Mouse (Mus musculus) brown adipose tissue, adult 24 weeks (tissue): ENCODE measurements around the gene Grin2d. TPM values are rescaled to one million over a fixed set of nuclear protein-coding genes. Genes with fewer than 3 reads are reported as not detected.
"Not testable (repeated sequence)": the region's sequence is repeated elsewhere in the genome, so short reads cannot be mapped to it uniquely, and the experiment has no call there.

Source experiments
- H3K27ac ChIP-seq: fragments of 200-500 bp; replicated peaks from 2 replicates; pipeline ENCODE4 v1.5.1; 2012; ENCODE audit warnings: low read depth, mild to moderate bottlenecking, low read length
- H3K4me1 ChIP-seq: fragments of 200-500 bp; 2 replicates; pipeline ENCODE4 v1.6.1; 2012; ENCODE audit warnings: low read length, mixed read lengths; ENCODE audit not compliant: control insufficient read depth, insufficient read depth, insufficient read length
- H3K4me3 ChIP-seq: fragments of 200-500 bp; 2 replicates; pipeline ENCODE4 v1.5.1; 2012; ENCODE audit warnings: low read depth, mild to moderate bottlenecking, low read length, moderate library complexity; ENCODE audit not compliant: insufficient read depth
- polyA plus RNA-seq: library from polyadenylated mRNA; stranded (reverse); fragments of >200 nt; gene quantifications from 2 replicates; pipeline ENCODE4 v1.2.4, GENCODE M21; 2012; ENCODE audit not compliant: missing spikeins, insufficient read depth, insufficient read length

Grin2d gene
- polyA plus RNA-seq, 1 experiment: not detected

DNA sequence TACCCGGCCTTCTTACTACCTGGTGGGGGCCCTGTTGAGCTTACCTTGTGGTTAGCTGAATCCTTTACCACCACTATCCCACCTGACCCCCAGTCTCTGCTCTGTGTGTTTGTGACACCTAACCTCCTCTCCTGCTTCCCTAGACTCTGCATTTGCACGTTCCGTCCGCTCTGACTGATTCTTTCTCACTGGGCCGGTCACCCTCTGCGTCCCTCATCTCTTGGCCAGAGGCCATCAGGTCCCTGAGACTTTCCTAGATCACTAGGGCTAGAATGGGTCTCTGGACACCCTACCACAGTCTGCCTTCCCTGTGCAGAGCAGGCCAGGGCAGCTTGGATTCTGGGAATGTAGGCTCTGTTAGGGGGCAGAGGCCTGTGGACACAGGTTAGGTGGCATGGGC lies 35.9 kb upstream of the Grin2d start:
- Histone ChIP-seq H3K4me3 (no peak overlapping the region), H3K27ac (no peak overlapping the region), H3K4me1 (no peaks in the 10 kb centered on the region)

DNA sequence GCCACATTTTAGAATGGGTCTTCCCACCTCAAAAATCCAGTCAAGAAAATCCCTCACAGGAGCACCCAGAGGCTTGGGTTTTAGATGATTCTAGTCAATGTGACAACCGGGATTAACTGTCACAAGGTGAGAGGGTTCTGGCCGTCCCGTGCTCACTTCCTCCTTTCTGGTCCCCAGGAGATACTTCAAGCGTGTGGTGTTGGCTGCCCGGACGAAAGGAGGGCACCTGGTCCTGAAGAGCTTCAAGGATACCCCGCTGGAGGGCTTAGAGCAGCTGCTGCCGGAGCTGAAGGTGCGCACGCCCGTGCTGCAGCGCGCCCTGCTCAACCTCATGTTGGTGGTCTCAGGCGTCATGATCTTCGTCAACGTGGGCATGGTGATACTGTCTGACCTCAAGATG lies 31.0 kb upstream of the Grin2d start:
- H3K4me3 ChIP-seq: no peak overlapping the region
- H3K27ac ChIP-seq: no peak overlapping the region
- H3K4me1 ChIP-seq: no peaks in the 10 kb centered on the region

DNA sequence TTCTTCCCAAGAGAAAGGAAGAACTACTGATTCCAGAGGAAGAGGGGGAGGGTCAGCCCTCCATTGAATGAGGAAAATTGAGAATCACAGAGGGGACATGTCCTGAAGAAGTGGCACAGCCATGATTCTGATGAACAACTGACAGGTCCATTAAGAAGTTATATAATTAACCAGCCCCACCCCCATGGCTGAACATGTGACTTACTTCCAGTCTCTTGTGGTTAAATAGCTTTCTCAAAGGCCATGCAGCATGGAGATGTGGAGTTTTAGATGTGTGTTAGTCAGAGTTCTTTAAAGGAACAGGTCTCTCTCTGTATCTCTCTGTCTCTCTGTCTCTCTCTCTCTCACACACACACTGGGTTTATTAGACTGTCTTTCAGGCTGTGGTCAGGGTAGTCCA lies 30.2 kb upstream of the Grin2d start:
- H3K4me1 ChIP-seq: no peaks in the 10 kb centered on the region
- H3K27ac ChIP-seq: no peak overlapping the region
- H3K4me3 ChIP-seq: no peak overlapping the region

DNA sequence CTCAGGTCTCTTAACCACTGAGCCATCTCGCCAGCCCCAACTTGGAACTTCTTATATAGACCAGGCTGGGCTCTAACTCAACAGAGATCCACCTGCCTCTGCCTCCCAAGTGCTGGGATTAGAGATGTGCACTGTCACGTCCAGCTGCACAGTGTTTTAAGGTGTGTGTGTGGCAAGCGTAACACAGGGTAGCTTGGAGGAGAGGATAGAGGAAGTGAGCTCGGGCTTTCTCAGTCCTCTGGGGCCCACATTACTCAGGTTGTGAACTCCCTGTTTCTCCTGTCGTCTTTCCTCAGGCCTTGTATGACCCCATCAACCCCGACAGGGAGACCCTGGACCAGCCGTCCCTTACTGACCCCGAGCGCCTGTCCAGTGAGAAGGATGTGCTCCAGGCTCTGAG lies 28.4 kb upstream of the Grin2d start:
- Histone ChIP-seq H3K4me3 (no peak overlapping the region), H3K4me1 (no peaks in the 10 kb centered on the region), H3K27ac (no peak overlapping the region)

DNA sequence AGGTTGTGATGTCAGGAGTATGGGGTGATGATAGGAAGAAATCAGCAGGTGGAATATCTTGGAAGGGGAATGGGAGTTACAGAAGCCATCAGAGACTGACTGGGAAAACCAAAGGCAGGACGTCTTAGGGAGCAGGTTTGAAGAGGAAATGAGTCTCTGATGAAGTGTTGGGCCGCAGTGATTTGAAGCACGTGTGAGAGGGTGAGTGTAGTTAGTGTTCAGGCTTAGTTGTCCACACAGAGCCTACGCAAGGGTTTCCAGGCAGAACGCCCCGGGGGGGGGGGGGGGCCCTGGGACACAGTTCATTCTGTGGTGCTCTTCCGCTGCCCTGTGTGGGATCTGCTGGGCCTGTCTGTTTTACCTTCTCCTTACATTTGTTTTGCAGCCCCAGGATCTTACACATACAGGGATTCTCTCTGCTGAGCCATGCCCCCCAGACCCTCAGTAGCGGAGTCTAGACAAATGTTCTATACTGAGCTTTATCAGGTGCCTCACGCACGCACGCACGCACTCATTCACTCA lies 24.4 kb upstream of the Grin2d start:
- Histone ChIP-seq H3K4me3 (no peak overlapping the region), H3K27ac (no peak overlapping the region), H3K4me1 (0 out of 2 replicates have a peak, but pooled peaks cover 2% of the 10 kb centered on the region)

DNA sequence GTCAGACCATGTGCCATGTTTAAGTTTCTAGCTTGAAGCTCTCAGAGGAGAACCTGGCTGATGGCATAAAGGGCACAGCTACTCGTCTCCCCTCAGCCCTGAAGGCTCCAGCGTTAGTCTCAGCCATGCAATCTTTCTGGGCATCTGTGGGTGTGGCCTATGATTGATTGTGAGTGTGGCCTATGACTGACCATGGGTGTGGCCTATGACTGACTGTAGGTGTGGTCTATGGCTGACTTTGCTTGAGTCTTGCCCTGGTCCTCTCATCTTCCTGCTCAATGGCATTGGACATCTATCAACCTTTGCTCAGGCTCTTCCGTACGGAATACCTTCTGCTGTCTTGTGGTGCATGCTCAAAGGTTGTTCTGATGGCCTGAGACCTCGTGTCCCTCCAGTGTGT lies 23.4 kb upstream of the Grin2d start:
- Histone ChIP-seq H3K27ac (no peak overlapping the region), H3K4me3 (no peak overlapping the region), H3K4me1 (0 out of 2 replicates have a peak, but pooled peaks cover 2% of the 10 kb centered on the region)

DNA sequence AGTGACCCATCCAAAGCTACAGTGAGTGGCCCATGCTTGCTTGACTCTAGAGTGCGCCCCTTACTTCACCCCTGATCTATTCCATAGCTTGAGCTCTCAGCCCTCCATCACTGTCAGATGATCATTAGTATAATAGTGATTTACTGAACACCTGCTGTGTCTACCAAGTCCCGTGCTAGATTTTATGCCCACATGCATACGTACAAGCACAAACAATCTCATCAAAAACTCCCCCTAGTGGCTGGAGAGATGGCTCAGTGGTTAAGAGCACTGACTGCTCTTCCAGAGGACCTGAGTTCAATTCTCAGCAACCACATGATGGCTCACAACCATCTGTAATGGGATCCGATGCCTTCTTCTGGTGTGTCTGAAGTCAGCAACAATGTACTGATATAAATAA lies 19.9 kb upstream of the Grin2d start:
- peak overlapping the region; percentile 20; the same call in 1 of the 2 replicates for H3K4me3 ChIP-seq
- not testable (repeated sequence) for H3K4me1 ChIP-seq, H3K27ac ChIP-seq

DNA sequence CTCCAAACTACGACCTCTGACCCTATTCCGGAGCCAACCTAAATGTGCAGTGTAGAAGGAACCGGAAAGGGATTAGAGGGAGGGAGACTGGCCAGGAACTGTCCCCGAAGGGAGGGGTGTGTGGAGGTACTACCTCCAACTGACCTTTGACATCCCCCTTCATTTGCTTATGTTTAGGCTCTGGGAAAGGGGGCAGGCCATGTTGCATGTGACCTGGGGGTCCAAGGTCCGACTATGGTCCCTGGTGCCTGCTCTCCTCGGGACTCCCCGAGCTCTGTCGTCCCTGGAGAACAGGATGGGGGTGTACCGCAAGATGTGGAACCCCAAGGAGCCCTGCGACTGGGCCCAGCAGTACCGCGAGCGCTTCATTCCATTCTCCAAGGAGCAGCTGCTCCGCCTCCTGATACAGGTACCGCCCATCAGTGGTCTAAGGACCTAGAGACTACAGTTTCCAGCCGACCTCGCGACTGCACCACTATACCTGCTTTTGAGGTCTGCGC lies 19.1 kb upstream of the Grin2d start:
- 0 out of 2 replicates have a peak, but pooled peaks cover 2% of the 10 kb centered on the region for H3K4me1 ChIP-seq
- peak overlapping the region; percentile 93 for H3K27ac ChIP-seq
- H3K4me3 ChIP-seq: peak overlapping the region; percentile 68

DNA sequence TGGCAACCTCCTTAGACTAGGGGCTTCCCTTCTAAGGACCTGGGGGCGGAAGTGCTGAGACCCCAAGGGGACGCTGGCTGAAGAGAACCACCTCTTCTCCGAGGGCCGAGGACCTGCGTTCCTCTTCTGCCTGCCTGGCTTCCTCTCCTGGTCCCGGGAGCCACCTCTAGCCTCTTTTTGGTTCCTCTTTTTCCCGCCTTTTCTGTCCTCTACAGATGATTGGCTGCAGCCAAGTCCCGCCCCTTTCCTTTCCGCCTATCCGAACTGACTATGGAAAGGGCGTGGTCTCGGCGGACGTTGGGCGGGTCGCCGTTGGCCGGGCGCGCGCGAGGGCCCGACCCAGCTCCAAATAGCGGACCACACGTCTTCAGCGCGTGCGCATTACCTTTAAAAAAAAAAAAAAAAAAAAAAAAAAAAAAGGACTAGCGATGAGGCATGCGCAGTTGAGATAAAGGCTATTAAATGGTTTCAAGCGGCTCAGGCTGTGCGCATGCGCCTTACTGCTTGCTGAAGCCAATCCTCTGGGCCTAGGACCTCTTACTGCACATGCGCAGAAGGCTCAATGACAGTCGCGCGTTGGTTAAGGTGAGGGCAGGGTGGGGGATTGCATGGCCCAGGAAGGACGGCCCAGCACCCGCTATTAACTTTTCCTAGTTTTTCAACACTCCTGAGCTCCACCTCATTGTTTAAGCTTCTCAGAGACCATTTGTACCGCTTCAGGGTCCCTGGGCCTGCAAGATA lies 18.5 kb upstream of the Grin2d start, which contains the start of the genes Syngr4 and Tmem143:
Gene Syngr4, minus strand, starts transcription at position 198 of the 741 bp plus-strand sequence.
Gene Tmem143, plus strand, starts transcription at position 425 of the 741 bp plus-strand sequence.
- Histone ChIP-seq H3K4me3 (peak within 1 kb of the TSS; percentile 68), H3K4me1 (0 out of 2 replicates have a peak, but pooled peaks cover 2% of the 10 kb centered on the region), H3K27ac (peak within 1 kb of the TSS; percentile 93)

DNA sequence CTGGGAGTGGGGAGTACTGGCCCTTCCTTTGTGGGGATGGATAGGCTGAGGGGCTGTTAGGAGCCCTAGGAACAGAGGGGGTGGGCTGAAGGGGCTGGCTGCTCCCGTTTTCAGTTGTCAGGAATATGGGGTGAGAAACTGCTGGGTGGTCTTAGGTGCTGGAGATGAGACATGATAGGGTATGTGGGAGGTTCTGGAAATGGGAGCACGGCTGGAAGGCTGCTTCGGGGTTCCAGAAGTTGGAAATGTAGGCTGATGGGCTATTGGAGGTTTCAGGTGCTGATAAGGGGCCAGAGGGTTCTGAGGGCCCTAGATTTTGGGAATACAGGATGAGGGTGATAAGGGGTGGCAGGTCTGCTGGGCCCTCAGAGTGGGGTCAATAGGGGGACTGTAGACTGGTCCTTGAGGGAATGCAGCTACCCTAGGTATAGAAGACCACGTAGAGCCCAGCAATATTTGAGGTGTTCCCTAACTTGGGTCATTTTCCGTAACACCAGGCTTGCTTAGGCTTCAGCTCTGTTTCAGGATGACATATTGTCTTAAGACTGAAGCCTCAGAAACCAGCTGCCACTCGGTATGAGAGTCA lies 17.8 kb upstream of the Grin2d start:
- H3K4me3 ChIP-seq: no peak overlapping the region
- 0 out of 2 replicates have a peak, but pooled peaks cover 2% of the 10 kb centered on the region for H3K4me1 ChIP-seq
- H3K27ac ChIP-seq: no peak overlapping the region

DNA sequence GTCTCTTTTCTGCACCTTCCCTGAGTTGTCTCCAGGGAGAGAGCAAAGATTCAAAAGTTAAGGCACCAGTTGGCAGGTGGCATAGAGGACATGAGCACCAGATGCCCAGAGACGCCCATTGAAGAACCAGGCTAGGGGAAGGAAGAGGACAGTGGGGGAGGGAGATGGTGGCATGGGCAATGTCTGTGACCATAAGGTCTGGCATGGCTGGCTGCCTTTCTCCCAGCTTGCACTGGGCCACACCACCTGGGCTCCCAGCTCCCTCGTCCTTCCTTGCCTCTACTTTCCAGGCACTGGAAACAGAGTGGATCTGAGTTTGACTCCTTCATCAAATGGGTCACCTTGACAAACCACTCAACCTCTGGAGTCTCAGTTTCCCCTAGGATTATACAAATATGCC lies 14.5 kb upstream of the Grin2d start:
- Histone ChIP-seq H3K27ac (no peak overlapping the region), H3K4me1 (no peaks in the 10 kb centered on the region), H3K4me3 (no peak overlapping the region)

DNA sequence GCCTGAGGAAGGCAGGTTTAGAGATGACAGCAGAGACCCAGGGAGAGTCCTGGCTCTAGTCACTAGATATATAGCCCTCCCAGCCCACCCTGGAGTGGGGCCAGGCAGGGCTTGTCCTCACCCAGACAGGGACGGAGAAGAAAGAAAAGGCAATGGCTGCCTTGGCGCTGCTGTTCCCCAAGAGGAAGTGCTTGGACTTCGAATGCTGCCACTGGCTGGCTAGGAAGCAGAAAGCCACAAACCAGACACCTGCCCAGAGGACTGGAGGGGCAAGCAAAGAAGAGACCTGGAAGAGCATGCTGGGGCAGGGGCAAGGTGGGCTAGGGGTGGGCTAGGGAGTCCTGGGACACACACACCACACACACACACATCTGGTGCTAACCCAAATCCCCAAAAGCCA lies 9.1 kb upstream of the Grin2d start:
- no peak overlapping the region for H3K27ac ChIP-seq
- H3K4me3 ChIP-seq: no peak overlapping the region
- H3K4me1 ChIP-seq: no peaks in the 10 kb centered on the region

DNA sequence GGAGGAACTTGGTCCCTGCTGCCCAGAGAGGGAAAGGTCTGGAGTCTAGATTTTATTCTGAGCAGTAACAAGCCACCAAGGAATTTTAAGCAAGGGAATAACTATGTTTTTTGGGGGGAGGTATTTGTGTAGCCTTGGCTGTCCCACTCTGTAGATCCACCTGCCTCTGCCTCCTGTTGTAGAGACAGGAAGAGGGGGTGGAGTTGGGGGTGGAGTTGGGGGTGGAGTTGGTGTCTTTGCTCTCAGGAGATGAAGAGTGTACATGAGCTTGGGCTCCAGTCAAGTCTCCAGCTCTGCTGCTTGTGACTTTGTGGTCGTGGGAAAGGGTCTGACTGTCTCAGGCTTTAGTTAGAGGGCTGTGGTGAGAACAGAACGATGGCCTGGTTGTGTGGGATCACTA lies 2.8 kb upstream of the Grin2d start:
- H3K4me1 ChIP-seq: no peaks in the 10 kb centered on the region
- no peak overlapping the region for H3K27ac ChIP-seq
- H3K4me3 ChIP-seq: no peak overlapping the region

DNA sequence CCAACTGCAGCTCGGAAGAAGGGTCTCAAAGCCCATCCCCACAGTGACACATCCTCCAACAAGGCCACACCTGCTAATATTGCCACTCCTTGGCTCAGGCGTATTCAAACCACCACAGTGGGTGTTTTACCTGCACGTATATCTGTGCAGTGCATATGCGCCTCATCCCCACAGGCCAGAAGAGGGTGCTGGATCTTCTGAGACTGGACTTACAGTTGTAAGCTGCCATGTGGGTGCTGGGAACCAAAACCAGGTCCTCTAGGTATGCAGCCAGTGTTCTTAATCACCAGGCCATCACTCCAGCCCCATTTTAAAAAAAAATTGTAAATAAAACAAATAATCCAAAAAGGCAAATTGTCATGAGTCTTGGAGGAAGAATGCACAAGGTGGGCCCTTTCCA lies 2.4 kb upstream of the Grin2d start:
- no peak overlapping the region for H3K27ac ChIP-seq
- no peak overlapping the region for H3K4me3 ChIP-seq
- H3K4me1 ChIP-seq: no peaks in the 10 kb centered on the region

DNA sequence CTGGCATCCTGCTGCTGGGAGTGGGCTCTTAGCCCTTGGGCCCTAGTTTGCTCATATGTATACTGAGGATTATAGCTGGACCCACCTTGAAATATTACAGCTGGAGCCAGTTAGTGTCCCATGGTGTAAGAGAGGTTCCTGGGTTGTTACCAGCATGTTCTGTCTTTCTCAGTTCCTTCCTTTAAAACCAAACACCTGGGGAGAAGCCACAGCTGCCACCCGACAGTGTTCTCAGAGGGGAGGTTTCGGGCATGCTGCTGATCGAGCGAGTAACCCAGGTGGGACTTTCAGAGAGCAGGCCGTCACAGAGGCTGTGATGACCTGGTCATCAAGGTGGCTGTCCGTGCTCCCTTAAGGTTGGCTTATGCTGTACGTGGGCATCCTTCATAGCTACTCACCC lies 1.3 kb downstream of the Grin2d start:
- Histone ChIP-seq H3K4me1 (0 out of 2 replicates have a peak, but pooled peaks cover 3% of the 10 kb centered on the region), H3K27ac (no peak overlapping the region), H3K4me3 (no peak overlapping the region)
